ENCODE assay signal across 18 mouse cellular contexts in genomic region chr1:82824147-82824546, GRCm38 (mm10). TPM values are rescaled to one million over a fixed set of nuclear protein-coding genes. Genes with fewer than 3 reads are reported as not detected.
"Had no signal": no experiment of that assay in that cellular context is flagged by ENCODE, and none has a peak within 500 bp of the region (broad histone marks: within the 10 kb centered on the region; RNA-seq: fewer than 3 reads in every experiment).

No protein-coding gene starts in this region.

- H3K4me2 ChIP-seq: limb, embryonic 12.5 days; lung, embryonic 15.5 days; neural tube, embryonic 15.5 days had no signal

- H3K27me3 ChIP-seq: limb, embryonic 12.5 days; lung, embryonic 15.5 days; neural tube, embryonic 15.5 days had no signal

- H3K9me3 ChIP-seq: limb, embryonic 12.5 days; lung, embryonic 15.5 days; neural tube, embryonic 15.5 days had no signal

- H3K36me3 ChIP-seq: limb, embryonic 12.5 days; lung, embryonic 15.5 days; neural tube, embryonic 15.5 days had no signal

- H3K4me1 ChIP-seq: neural tube, embryonic 15.5 days had no signal

- H3K27ac ChIP-seq: limb, embryonic 12.5 days; lung, embryonic 15.5 days; neural tube, embryonic 15.5 days; stomach, postnatal 0 days had no signal

- DNase-seq: kidney, adult 8-10 months; kidney, postnatal 25 days; layer of hippocampus, postnatal 36 days; lung, postnatal 14 days; midbrain, embryonic 14.5 days; right cerebral cortex, adult 18-20 months; thymus, postnatal 4 days had no signal

- H3K4me3 ChIP-seq: limb, embryonic 12.5 days; lung, embryonic 15.5 days; myocyte; neural tube, embryonic 15.5 days had no signal

- H3K9ac ChIP-seq: limb, embryonic 12.5 days; lung, embryonic 15.5 days; neural tube, embryonic 15.5 days had no signal

- ATAC-seq: intestine, postnatal 0 days had no signal

RNA-seq across cellular contexts. Expression of gene Gm47791, which starts 53.1 kb away (rescaled TPM):
- total RNA-seq: layer of hippocampus, postnatal 36 days; left cerebral cortex, adult 8-10 months; left cerebral cortex, postnatal 25 days; liver, adult 2 months had no signal
- polyA plus RNA-seq: intestine, postnatal 0 days; kidney, embryonic 16.5 days; limb, embryonic 12.5 days; liver, adult 2 months; lung, embryonic 15.5 days; midbrain, embryonic 14.5 days; myocyte; neural tube, embryonic 11.5 days; neural tube, embryonic 15.5 days; stomach, postnatal 0 days had no signal

RNA-seq across cellular contexts. Expression of gene Tm4sf20, which starts 55.9 kb away (rescaled TPM):
- total RNA-seq: layer of hippocampus, postnatal 36 days; left cerebral cortex, adult 8-10 months; left cerebral cortex, postnatal 25 days; liver, adult 2 months had no signal
- polyA plus RNA-seq: liver, adult 2 months; myocyte; neural tube, embryonic 15.5 days had no signal
